Mouse (Mus musculus): ENCODE measurements around the gene Ttc22. TPM values are rescaled to one million over a fixed set of nuclear protein-coding genes. Genes with fewer than 3 reads are reported as not detected.

Gene Ttc22
- total and polyA plus RNA-seq, 2 experiments from 2014 or later, result 0.25 to 0.73 TPM

GRCm38 (mm10) chr4:106596200-106596599, 26.0 kb upstream of the Ttc22 start:
- no peak overlapping the region for H3K27ac ChIP-seq (ENCODE audit: low read depth)
- TF ChIP-seq CTCF (IDR thresholded peaks at IDR 0.05; ENCODE audit: low read depth), result no peak
- no peak for TF ChIP-seq EP300 (IDR thresholded peaks at IDR 0.05; ENCODE audit: low read depth)
- H3K9ac ChIP-seq (replicated peaks; ENCODE audit: low read depth, low read length), result no peak overlapping the region
- ATAC-seq (ENCODE audit: insufficient read depth, low read depth), result no peak
- H3K27me3 ChIP-seq (ENCODE audit: control insufficient read depth, insufficient read depth, low read length), result no peaks in the 10 kb centered on the region
- DNase-seq (ENCODE audit: low spot score), result no peak
- H3K4me1 ChIP-seq (ENCODE audit: control insufficient read depth, insufficient read depth), result no peaks in the 10 kb centered on the region
- no peak overlapping the region for H3K4me3 ChIP-seq (ENCODE audit: low read depth, low read length)
- H3K4me2 ChIP-seq (ENCODE audit: low read depth, low read length), result no peak overlapping the region
- H3K9me3 ChIP-seq (replicated peaks; ENCODE audit: control insufficient read depth, low read length), result no peaks in the 10 kb centered on the region
- 72% methylated on average over 3 of the region's 3 CpGs for WGBS
- H3K36me3 ChIP-seq (replicated peaks; ENCODE audit: control insufficient read depth, insufficient read depth, low read length), result no peaks in the 10 kb centered on the region

- Histone ChIP-seq H3K27me3 (ENCODE audit: control insufficient read depth, insufficient read depth, low read length) (no peaks in the 10 kb centered on the region), H3K4me1 (ENCODE audit: control insufficient read depth, insufficient read depth) (no peaks in the 10 kb centered on the region), H3K9me3 (replicated peaks; ENCODE audit: control insufficient read depth, low read length) (no peaks in the 10 kb centered on the region), H3K36me3 (replicated peaks; ENCODE audit: control insufficient read depth, insufficient read depth, low read length) (no peaks in the 10 kb centered on the region), H3K4me2 (ENCODE audit: low read depth, low read length) (no peak overlapping the region), H3K27ac (ENCODE audit: low read depth) (no peak overlapping the region), H3K9ac (replicated peaks; ENCODE audit: low read depth, low read length) (no peak overlapping the region), H3K4me3 (ENCODE audit: low read depth, low read length) (no peak overlapping the region)
- TF ChIP-seq CTCF (IDR thresholded peaks at IDR 0.05; ENCODE audit: low read depth) (no peak), EP300 (IDR thresholded peaks at IDR 0.05; ENCODE audit: low read depth) (no peak)
- DNase-seq (ENCODE audit: low spot score) (no peak), ATAC-seq (ENCODE audit: insufficient read depth, low read depth) (no peak)
- 72% methylated on average over 9 of the region's 9 CpGs for WGBS
These were observed 25.2 kb upstream of the Ttc22 start for GRCm38 (mm10) chr4:106597055-106597454.

GRCm38 (mm10) chr4:106597741-106598140, 24.5 kb upstream of the Ttc22 start:
- 77% methylated on average over 4 of the region's 4 CpGs for WGBS
- ATAC-seq (ENCODE audit: insufficient read depth, low read depth), result no peak

DNA sequence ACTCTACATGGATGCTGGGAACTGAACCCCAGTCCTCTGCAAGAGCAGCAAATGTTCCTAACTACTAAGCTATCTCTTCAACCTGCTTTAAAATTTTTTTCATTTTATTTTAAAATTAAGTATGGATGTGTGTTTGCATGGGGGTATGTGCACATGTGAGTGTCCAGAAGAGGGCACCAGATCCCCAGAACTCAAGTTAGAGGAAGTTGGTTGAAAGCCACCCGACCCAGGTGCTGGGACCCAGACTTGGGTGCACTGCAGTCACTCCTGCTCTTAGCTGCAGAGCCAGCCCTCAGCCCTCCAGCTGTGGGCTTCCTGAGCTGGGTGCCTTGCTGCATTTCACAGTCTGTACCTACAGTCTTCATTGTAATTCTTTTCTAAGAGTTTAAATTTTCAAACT, 22.8 kb upstream of the Ttc22 start:
- 48% methylated on average over 1 of the region's 1 CpGs for WGBS
- no peak for TF ChIP-seq EP300 (IDR thresholded peaks at IDR 0.05; ENCODE audit: low read depth)
- TF ChIP-seq CTCF (IDR thresholded peaks at IDR 0.05; ENCODE audit: low read depth), result no peak
- no peak overlapping the region for H3K4me3 ChIP-seq (ENCODE audit: low read depth, low read length)
- no peaks in the 10 kb centered on the region for H3K27me3 ChIP-seq (ENCODE audit: control insufficient read depth, insufficient read depth, low read length)
- H3K27ac ChIP-seq (ENCODE audit: low read depth), result no peak overlapping the region
- H3K9me3 ChIP-seq (replicated peaks; ENCODE audit: control insufficient read depth, low read length), result no peaks in the 10 kb centered on the region
- no peak overlapping the region for H3K9ac ChIP-seq (replicated peaks; ENCODE audit: low read depth, low read length)
- ATAC-seq (ENCODE audit: insufficient read depth, low read depth) (no peak), DNase-seq (ENCODE audit: low spot score) (no peak)
- no peak overlapping the region for H3K4me2 ChIP-seq (ENCODE audit: low read depth, low read length)
- H3K4me1 ChIP-seq (ENCODE audit: control insufficient read depth, insufficient read depth), result no peaks in the 10 kb centered on the region
- H3K36me3 ChIP-seq (replicated peaks; ENCODE audit: control insufficient read depth, insufficient read depth, low read length), result no peaks in the 10 kb centered on the region

More at GRCm38 (mm10) chr4:106597741-106598140, 24.5 kb upstream of the Ttc22 start:
- Histone ChIP-seq H3K27me3 (ENCODE audit: control insufficient read depth, insufficient read depth, low read length) (no peaks in the 10 kb centered on the region), H3K27ac (ENCODE audit: low read depth) (no peak overlapping the region), H3K9me3 (replicated peaks; ENCODE audit: control insufficient read depth, low read length) (no peaks in the 10 kb centered on the region), H3K4me3 (ENCODE audit: low read depth, low read length) (no peak overlapping the region), H3K36me3 (replicated peaks; ENCODE audit: control insufficient read depth, insufficient read depth, low read length) (no peaks in the 10 kb centered on the region), H3K4me1 (ENCODE audit: control insufficient read depth, insufficient read depth) (no peaks in the 10 kb centered on the region), H3K4me2 (ENCODE audit: low read depth, low read length) (no peak overlapping the region), H3K9ac (replicated peaks; ENCODE audit: low read depth, low read length) (no peak overlapping the region)
- DNase-seq (ENCODE audit: low spot score), result no peak
- TF ChIP-seq EP300 (IDR thresholded peaks at IDR 0.05; ENCODE audit: low read depth) (no peak), CTCF (IDR thresholded peaks at IDR 0.05; ENCODE audit: low read depth) (no peak)

DNA sequence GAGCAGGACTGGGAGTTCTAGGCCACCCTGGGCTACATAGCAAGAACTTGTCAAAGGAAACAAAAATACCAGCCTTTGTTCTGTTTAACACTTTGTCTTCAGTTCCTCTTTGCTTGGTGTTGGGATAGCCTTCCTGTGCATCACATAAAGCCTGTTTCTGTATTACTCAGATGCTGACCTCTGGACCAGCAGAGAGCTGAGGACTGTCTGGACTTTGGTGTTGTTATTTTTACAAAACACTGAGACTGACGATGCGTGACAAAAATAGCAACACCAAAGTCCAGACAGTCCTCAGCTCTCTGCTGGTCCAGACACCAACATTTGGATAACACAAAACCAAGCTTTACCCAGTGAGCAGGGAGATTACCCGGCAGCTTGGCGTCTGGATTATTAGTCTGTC, 21.5 kb upstream of the Ttc22 start:
- peak overlapping the region; percentile 13; the same call in 1 of the 2 replicates for H3K27ac ChIP-seq (ENCODE audit: low read depth)
- H3K4me1 ChIP-seq (ENCODE audit: control insufficient read depth, insufficient read depth), result no peaks in the 10 kb centered on the region
- TF ChIP-seq EP300 (IDR thresholded peaks at IDR 0.05; ENCODE audit: low read depth) (no peak), CTCF (IDR thresholded peaks at IDR 0.05; ENCODE audit: low read depth) (no peak)

More for the DNA sequence above, 21.5 kb upstream of the Ttc22 start:
- Histone ChIP-seq H3K4me2 (ENCODE audit: low read depth, low read length) (no peak overlapping the region), H3K9ac (replicated peaks; ENCODE audit: low read depth, low read length) (no peak overlapping the region), H3K4me3 (ENCODE audit: low read depth, low read length) (no peak overlapping the region), H3K27me3 (ENCODE audit: control insufficient read depth, insufficient read depth, low read length) (no peaks in the 10 kb centered on the region), H3K9me3 (replicated peaks; ENCODE audit: control insufficient read depth, low read length) (no peaks in the 10 kb centered on the region), H3K36me3 (replicated peaks; ENCODE audit: control insufficient read depth, insufficient read depth, low read length) (no peaks in the 10 kb centered on the region)
- ATAC-seq (ENCODE audit: insufficient read depth, low read depth) (no peak), DNase-seq (ENCODE audit: low spot score) (no peak)
- WGBS, result 28% methylated on average over 4 of the region's 4 CpGs

All from heart, postnatal 0 days (tissue).